Mouse (Mus musculus) midbrain, embryonic 14.5 days (tissue): Measurements from ENCODE around the gene Tardbp. TPM values are rescaled to one million over a fixed set of nuclear protein-coding genes. Genes with fewer than 3 reads are reported as not detected.
A peak's percentile ranks its signal among the peaks of the same experiment; 100 is the strongest.

Source experiments
- ATAC-seq: fragments of 200-750 bp; cut with Nextera tagmentation; 2 replicates; pipeline ENCODE4 v1.8.0; 2017; ENCODE audit warnings: moderate number of reproducible peaks, moderate library complexity; ENCODE audit not compliant: low FRiP score, low TSS enrichment
- DNase-seq: peaks from one replicate; pipeline ENCODE4 v3.0.0-alpha.2; 2015
- H3K27ac ChIP-seq: fragments of 300-500 bp; sonication (generic); replicated peaks from 2 replicates; pipeline ENCODE4 v1.5.1; 2014; ENCODE audit warnings: mild to moderate bottlenecking, low read depth, low read length, moderate library complexity
- H3K27me3 ChIP-seq: fragments of 300-500 bp; sonication (generic); 2 replicates; pipeline ENCODE4 v1.6.1; 2014; ENCODE audit warnings: low read length, control low read depth, mixed read lengths; ENCODE audit not compliant: control insufficient read depth, insufficient read depth
- H3K36me3 ChIP-seq: fragments of 300-500 bp; sonication (generic); 2 replicates; pipeline ENCODE4 v1.6.1; 2014; ENCODE audit warnings: low read length, control low read depth; ENCODE audit not compliant: control insufficient read depth, insufficient read depth
- H3K4me1 ChIP-seq: fragments of 300-500 bp; sonication (generic); 2 replicates; pipeline ENCODE4 v1.6.1; 2014; ENCODE audit warnings: mild to moderate bottlenecking, antibody characterized with exemption, low read length, control low read depth; ENCODE audit not compliant: control insufficient read depth, insufficient read depth
- H3K4me2 ChIP-seq: fragments of 300-500 bp; sonication (generic); 2 replicates; pipeline ENCODE4 v1.6.1; 2014; ENCODE audit warnings: mild to moderate bottlenecking, low read length, moderate library complexity
- H3K4me3 ChIP-seq: fragments of 300-500 bp; sonication (generic); replicated peaks from 2 replicates; pipeline ENCODE4 v1.5.1; 2014; ENCODE audit warnings: low read depth, low read length
- H3K9ac ChIP-seq: fragments of 300-500 bp; sonication (generic); replicated peaks from 2 replicates; pipeline ENCODE4 v1.6.1; 2014; ENCODE audit warnings: mild to moderate bottlenecking, low read length, moderate library complexity
- H3K9me3 ChIP-seq: fragments of 300-500 bp; sonication (generic); 2 replicates; pipeline ENCODE4 v1.6.1; 2016; ENCODE audit warnings: low read length, control low read depth, mixed read lengths; ENCODE audit not compliant: control insufficient read depth
- WGBS: fragments of 180-500 bp; shearing (Covaris S2); extraction: QIAGEN DNeasy Blood & Tissue Kit; methylation state at CpG from one replicate; pipeline ENCODE4 v1.1.7; 2014; 5-methylcytosine and 5-hydroxymethylcytosine counted together
- polyA plus RNA-seq: library from polyadenylated mRNA; unstranded; fragments of >200 nt; fragmentation: Nextera tagmentation; extraction: Ambion mirVana; gene quantifications from 2 replicates; pipeline ENCODE4 v1.2.1, GENCODE M21; 2014

The Tardbp gene
- 105 and 106 TPM in 2 replicates for polyA plus RNA-seq

DNA sequence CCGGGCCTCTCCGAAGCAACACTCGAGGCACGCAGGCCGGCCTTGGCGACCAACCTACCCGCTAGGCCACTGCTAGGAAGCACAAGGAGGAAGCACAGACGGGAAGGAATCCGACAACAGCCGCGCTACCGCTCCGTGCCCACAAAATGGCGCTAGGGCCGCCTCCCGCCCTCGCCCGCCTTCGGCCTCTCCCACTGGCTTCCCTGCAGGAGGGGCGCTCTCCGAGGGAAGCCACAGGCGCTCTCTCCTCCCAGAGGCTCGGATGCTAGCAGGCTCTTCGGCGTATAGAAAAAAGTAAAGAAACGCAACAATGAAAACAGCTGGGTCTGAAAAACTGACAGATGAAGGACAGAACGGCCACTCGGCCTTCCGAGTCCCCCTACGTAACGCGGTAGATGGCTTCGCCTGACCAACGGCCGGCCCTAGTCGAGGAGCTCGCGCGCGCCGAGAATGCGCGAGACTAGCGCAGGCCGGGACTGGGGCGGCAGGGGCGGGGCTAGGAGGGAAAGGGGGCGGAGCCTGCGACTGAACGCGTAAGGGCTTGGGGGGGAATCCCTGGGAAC is at the start of gene Tardbp:
TSS of gene Tardbp (minus strand) at position 397 of the 563 bp plus-strand sequence.
- under 1% methylated on average over 51 of the region's 51 CpGs for WGBS

GRCm38 (mm10) chr4:148676188-148676960 is 49.6 kb upstream of the Tardbp start:
- Histone ChIP-seq H3K27me3 (no peaks in the 10 kb centered on the region), H3K27ac (no peak overlapping the region), H3K9me3 (no peaks in the 10 kb centered on the region), H3K9ac (no peak overlapping the region), H3K4me1 (no peaks in the 10 kb centered on the region), H3K4me3 (no peak overlapping the region), H3K36me3 (no peaks in the 10 kb centered on the region), H3K4me2 (no peak overlapping the region)
- 40% methylated on average over 16 of the region's 16 CpGs for WGBS
- ATAC-seq (no peak), DNase-seq (peak; percentile 32)

More for the DNA sequence above, at the start of gene Tardbp:
- ATAC-seq (peak; percentile 97), DNase-seq (peak; percentile 99)
- H3K36me3 ChIP-seq, result peaks cover 33% of the 10 kb centered on the region
- H3K4me2 ChIP-seq, result peak within 1 kb of the TSS; percentile 80
- H3K4me1 ChIP-seq, result 0 out of 2 replicates have a peak, but pooled peaks cover 9% of the 10 kb centered on the region
- H3K9me3 ChIP-seq, result no peaks in the 10 kb centered on the region
- H3K4me3 ChIP-seq, result peak within 1 kb of the TSS; percentile 89
- H3K27me3 ChIP-seq, result no peaks in the 10 kb centered on the region
- H3K9ac ChIP-seq, result peak within 1 kb of the TSS; percentile 96
- H3K27ac ChIP-seq, result peak within 1 kb of the TSS; percentile 90

DNA sequence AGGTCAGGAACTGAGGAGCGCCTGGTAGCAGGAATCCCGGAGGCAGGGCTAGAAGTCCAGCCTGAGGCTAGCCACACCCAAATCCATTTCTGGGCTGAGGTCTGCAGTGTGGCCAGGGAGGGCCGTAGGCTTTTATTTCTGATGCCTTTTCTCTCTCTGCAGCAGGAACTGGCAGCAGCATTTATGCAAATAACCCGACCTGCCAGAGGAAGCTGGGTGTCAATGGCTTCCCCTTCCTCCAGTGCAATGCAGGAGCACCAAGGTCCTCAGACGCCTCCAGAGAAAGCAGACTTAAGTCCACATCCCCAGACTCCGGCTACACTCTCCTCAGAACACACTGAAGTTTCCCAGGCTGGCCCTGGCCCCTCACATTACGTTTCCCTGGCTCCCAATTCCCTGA is 48.2 kb upstream of the Tardbp start:
- WGBS, result 53% methylated on average over 7 of the region's 7 CpGs
- no peak overlapping the region for H3K4me3 ChIP-seq
- no peak overlapping the region for H3K9ac ChIP-seq
- H3K36me3 ChIP-seq, result no peaks in the 10 kb centered on the region
- no peaks in the 10 kb centered on the region for H3K27me3 ChIP-seq
- no peak overlapping the region for H3K27ac ChIP-seq
- no peak for ATAC-seq
- H3K9me3 ChIP-seq, result no peaks in the 10 kb centered on the region
- DNase-seq, result no peak
- H3K4me2 ChIP-seq, result no peak overlapping the region
- no peaks in the 10 kb centered on the region for H3K4me1 ChIP-seq

- Histone ChIP-seq H3K9ac (no peak overlapping the region), H3K4me2 (no peak overlapping the region), H3K4me3 (no peak overlapping the region), H3K9me3 (no peaks in the 10 kb centered on the region), H3K4me1 (no peaks in the 10 kb centered on the region), H3K36me3 (no peaks in the 10 kb centered on the region), H3K27me3 (no peaks in the 10 kb centered on the region), H3K27ac (no peak overlapping the region)
- DNase-seq (no peak), ATAC-seq (no peak)
- WGBS, result 58% methylated on average over 16 of the region's 16 CpGs
These were observed 44.6 kb upstream of the Tardbp start for GRCm38 (mm10) chr4:148671230-148671947.

GRCm38 (mm10) chr4:148667006-148667755 is 40.4 kb upstream of the Tardbp start:
- Histone ChIP-seq H3K9ac (no peak overlapping the region), H3K4me2 (no peak overlapping the region), H3K36me3 (no peaks in the 10 kb centered on the region), H3K27ac (no peak overlapping the region), H3K27me3 (no peaks in the 10 kb centered on the region), H3K4me3 (no peak overlapping the region), H3K9me3 (no peaks in the 10 kb centered on the region), H3K4me1 (peaks cover 5% of the 10 kb centered on the region; the same call in 1 of the 2 replicates)
- no peak for ATAC-seq
- DNase-seq, result no peak
- WGBS, result 93% methylated on average over 15 of the region's 15 CpGs

GRCm38 (mm10) chr4:148664021-148664420 is 37.2 kb upstream of the Tardbp start:
- H3K27me3 ChIP-seq, result no peaks in the 10 kb centered on the region
- DNase-seq (no peak), ATAC-seq (no peak)
- WGBS, result 50% methylated on average over 6 of the region's 6 CpGs
- H3K27ac ChIP-seq, result no peak overlapping the region
- no peaks in the 10 kb centered on the region for H3K9me3 ChIP-seq
- no peak overlapping the region for H3K4me2 ChIP-seq
- H3K4me1 ChIP-seq, result peaks cover 9% of the 10 kb centered on the region; the same call in 1 of the 2 replicates
- H3K9ac ChIP-seq, result no peak overlapping the region
- no peaks in the 10 kb centered on the region for H3K36me3 ChIP-seq
- no peak overlapping the region for H3K4me3 ChIP-seq

- H3K36me3 ChIP-seq, result no peaks in the 10 kb centered on the region
- H3K9me3 ChIP-seq, result no peaks in the 10 kb centered on the region
- DNase-seq (no peak), ATAC-seq (no peak)
- peaks cover 9% of the 10 kb centered on the region; the same call in 1 of the 2 replicates for H3K4me1 ChIP-seq
- H3K27ac ChIP-seq, result no peak overlapping the region
- H3K27me3 ChIP-seq, result no peaks in the 10 kb centered on the region
- WGBS, result 77% methylated on average over 7 of the region's 7 CpGs
- H3K9ac ChIP-seq, result no peak overlapping the region
- H3K4me2 ChIP-seq, result no peak overlapping the region
- no peak overlapping the region for H3K4me3 ChIP-seq
These were observed 36.5 kb upstream of the Tardbp start for GRCm38 (mm10) chr4:148663326-148663725.
